Mouse (Mus musculus): ENCODE measurements around the gene Ctnnbip1.

DNA sequence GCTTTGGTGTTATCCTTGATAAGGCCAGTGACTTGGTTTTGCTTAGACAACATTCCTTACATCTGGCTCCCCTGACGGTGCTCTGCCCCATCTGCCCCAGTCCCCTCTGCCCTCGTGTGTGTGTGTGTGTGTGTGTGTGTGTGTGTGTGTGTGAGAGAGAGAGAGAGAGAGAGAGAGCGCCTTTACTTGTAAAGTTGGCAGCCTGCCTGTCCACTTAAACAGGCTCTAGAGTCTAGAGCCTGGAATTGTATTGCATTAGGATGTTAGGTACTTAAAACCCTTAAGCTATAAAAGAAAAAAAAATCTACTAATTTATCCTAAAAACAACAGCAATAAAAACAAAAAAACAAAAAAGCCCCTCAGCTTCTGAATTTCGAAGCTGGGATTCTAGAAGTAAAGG lies 83.4 kb downstream of the Ctnnbip1 start:
- TF ChIP-seq EP300 (IDR thresholded peaks at IDR 0.05) (no peak; the same call in 1 of the 2 replicates), CTCF (IDR thresholded peaks at IDR 0.05) (no peak)
